19 mouse cellular contexts compared by ENCODE assay signal in the genomic region with DNA sequence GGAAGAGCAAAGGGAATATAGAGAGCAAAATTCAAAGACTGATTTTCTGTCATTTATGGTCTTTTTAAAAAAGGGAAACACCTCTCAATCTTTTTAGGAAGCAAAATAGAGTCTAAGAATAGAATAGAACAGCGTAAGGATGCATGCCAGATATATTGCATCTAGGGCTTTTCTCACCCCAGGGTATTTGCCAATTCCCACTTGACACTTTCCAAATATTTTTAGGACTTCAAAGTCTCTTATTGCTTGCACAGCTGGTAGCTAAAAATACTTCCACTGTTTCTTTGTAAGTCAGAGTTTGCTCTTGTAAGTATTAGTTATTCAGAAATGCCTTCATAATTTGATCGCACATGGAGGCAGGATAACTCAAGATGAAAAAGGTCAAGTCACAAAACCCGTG.
DNase-seq lines count a peak whose midpoint lies in the region; ATAC-seq and TF ChIP-seq lines count a peak whose summit lies in the region.
"Had no signal": no experiment of that assay in that cellular context is flagged by ENCODE, and none has a peak within 500 bp of the region (broad histone marks: within the 10 kb centered on the region; RNA-seq: fewer than 3 reads in every experiment).

No protein-coding gene starts in this region.

- DNase-seq in frontal cortex, postnatal 14 days (ENCODE audit: low spot score in 2 of 2), result no peak
- peak; percentile 25 for DNase-seq in heart, postnatal 0 days (ENCODE audit: low spot score)
- peak; percentile 73 for DNase-seq in brain, adult 2 months (ENCODE audit: low read depth, low spot score)
- DNase-seq in brain, embryonic 14.5 days (ENCODE audit: low read depth), result peak; percentile 3
- no peak for DNase-seq in gastrocnemius, postnatal 10 days
- DNase-seq: cerebellum, adult 8-10 months; kidney, adult 18-20 months; lung, adult 18-20 months; right cerebral cortex, postnatal 4 days had no signal

- H3K27me3 ChIP-seq in heart, postnatal 0 days (ENCODE audit: control insufficient read depth, insufficient read depth, low read length), result no peaks in the 10 kb centered on the region
- no peaks in the 10 kb centered on the region for H3K27me3 ChIP-seq in heart, embryonic 12.5 days (replicated peaks)
- H3K27me3 ChIP-seq: forebrain, embryonic 13.5 days; hindbrain, embryonic 12.5 days had no signal

- no peaks in the 10 kb centered on the region for H3K4me1 ChIP-seq in heart, postnatal 0 days (ENCODE audit: control insufficient read depth, insufficient read depth)
- H3K4me1 ChIP-seq in heart, embryonic 12.5 days (replicated peaks), result no peaks in the 10 kb centered on the region
- H3K4me1 ChIP-seq: forebrain, embryonic 13.5 days; hindbrain, embryonic 12.5 days had no signal

- H3K9me3 ChIP-seq in heart, postnatal 0 days (replicated peaks; ENCODE audit: control insufficient read depth, low read length), result no peaks in the 10 kb centered on the region
- H3K9me3 ChIP-seq in heart, embryonic 12.5 days (replicated peaks), result no peaks in the 10 kb centered on the region
- H3K9me3 ChIP-seq: forebrain, embryonic 13.5 days; hindbrain, embryonic 12.5 days had no signal

- peak; percentile 84 for ATAC-seq in frontal cortex, adult (ENCODE audit: low TSS enrichment)
- no peak for ATAC-seq in heart, postnatal 0 days (ENCODE audit: insufficient read depth, low read depth)
- no peak for ATAC-seq in heart, embryonic 12.5 days (ENCODE audit: insufficient number of reproducible peaks, low FRiP score)
- ATAC-seq: forebrain, embryonic 13.5 days had no signal

- 41% methylated on average over 3 of the region's 3 CpGs for WGBS in heart, postnatal 0 days
- 57% methylated on average over 3 of the region's 3 CpGs for WGBS in heart, embryonic 12.5 days

- no peak overlapping the region for H3K4me3 ChIP-seq in heart, postnatal 0 days (ENCODE audit: low read depth, low read length)
- H3K4me3 ChIP-seq in heart, embryonic 12.5 days, result no peak overlapping the region
- H3K4me3 ChIP-seq: forebrain, embryonic 13.5 days; hindbrain, embryonic 12.5 days; left cerebral cortex, adult 2 months had no signal

- TF ChIP-seq CTCF in heart, postnatal 0 days (IDR thresholded peaks at IDR 0.05; ENCODE audit: low read depth), result no peak
- no peak for TF ChIP-seq CTCF in brain, embryonic 14.5 days (IDR thresholded peaks at IDR 0.05; ENCODE audit: borderline replicate concordance, extremely low read depth, insufficient read depth, insufficient read length)

- H3K9ac ChIP-seq in heart, postnatal 0 days (replicated peaks; ENCODE audit: low read depth, low read length), result no peak overlapping the region
- no peak overlapping the region for H3K9ac ChIP-seq in heart, embryonic 12.5 days
- H3K9ac ChIP-seq: forebrain, embryonic 13.5 days; hindbrain, embryonic 12.5 days had no signal

- no peak overlapping the region for H3K27ac ChIP-seq in heart, postnatal 0 days (ENCODE audit: low read depth)
- H3K27ac ChIP-seq in heart, embryonic 12.5 days (ENCODE audit: poor library complexity, severe bottlenecking), result no peak overlapping the region
- H3K27ac ChIP-seq: forebrain, embryonic 13.5 days; hindbrain, embryonic 12.5 days; kidney, postnatal 0 days; left cerebral cortex, adult 2 months; macrophage; stomach, postnatal 0 days had no signal

- TF ChIP-seq POLR2A in brain, embryonic 14.5 days (IDR thresholded peaks at IDR 0.05; ENCODE audit: borderline replicate concordance, extremely low read depth, insufficient read depth, insufficient read length, poor library complexity, severe bottlenecking), result no peak

- H3K36me3 ChIP-seq in heart, postnatal 0 days (replicated peaks; ENCODE audit: control insufficient read depth, insufficient read depth, low read length), result no peaks in the 10 kb centered on the region
- H3K36me3 ChIP-seq in heart, embryonic 12.5 days, result no peaks in the 10 kb centered on the region
- H3K36me3 ChIP-seq: hindbrain, embryonic 12.5 days had no signal

- H3K4me2 ChIP-seq in heart, postnatal 0 days (ENCODE audit: low read depth, low read length), result no peak overlapping the region
- H3K4me2 ChIP-seq in heart, embryonic 12.5 days, result no peak overlapping the region
- H3K4me2 ChIP-seq: forebrain, embryonic 13.5 days; hindbrain, embryonic 12.5 days; liver, embryonic 11.5 days; midbrain, embryonic 11.5 days had no signal

- TF ChIP-seq EP300 in heart, postnatal 0 days (IDR thresholded peaks at IDR 0.05; ENCODE audit: low read depth), result no peak

Comparison
In these comparisons a context has a peak if more than half of its experiments do, and no peak if none do; other contexts are left out.
1. DNase-seq: peak in heart, postnatal 0 days (single experiment), brain, adult 2 months (single experiment) and brain, embryonic 14.5 days (single experiment); none in frontal cortex, postnatal 14 days (0 of 2) and gastrocnemius, postnatal 10 days (single experiment).